Mouse (Mus musculus) kidney, adult 2 months (tissue): ENCODE measurements at regions not wholly inside any gene's neighbourhood (a gene's known extent, or its start where the extent isn't known, plus 50 kb on each side); places are given as distances from the start of the nearest gene placed in this dataset.
A peak's percentile ranks its signal among the peaks of the same experiment; 100 is the strongest.

Experiments
- DNase-seq: peaks from one replicate; pipeline ENCODE4 v3.0.0; 2021
- H3K27ac ChIP-seq: fragments of 200-500 bp; 2 replicates; pipeline ENCODE4 v1.5.1; 2012; ENCODE audit warnings: low read depth, low read length, control low read depth, inconsistent platforms; ENCODE audit not compliant: insufficient read depth
- H3K27me3 ChIP-seq: fragments of 200-500 bp; replicated peaks from 2 replicates; pipeline ENCODE4 v1.6.1; 2012; ENCODE audit warnings: mild to moderate bottlenecking, moderate library complexity, low read length, inconsistent platforms; ENCODE audit not compliant: control insufficient read depth, insufficient read depth
- H3K36me3 ChIP-seq: fragments of 200-500 bp; 2 replicates; pipeline ENCODE4 v1.6.1; 2012; ENCODE audit warnings: mild to moderate bottlenecking, moderate library complexity, low read length, inconsistent platforms; ENCODE audit not compliant: control insufficient read depth, insufficient read depth
- H3K4me1 ChIP-seq: fragments of 200-500 bp; 2 replicates; pipeline ENCODE4 v1.6.1; 2011; ENCODE audit warnings: low read length; ENCODE audit not compliant: control insufficient read depth, insufficient read depth
- H3K4me3 ChIP-seq: fragments of 200-500 bp; 2 replicates; pipeline ENCODE4 v1.5.1; 2011; ENCODE audit warnings: mild to moderate bottlenecking, low read depth, low read length, control low read depth; ENCODE audit not compliant: insufficient read depth
- CTCF ChIP-seq: fragments of 200-500 bp; conservative IDR thresholded peaks from 2 replicates; pipeline ENCODE4 v1.5.1; 2011; ENCODE audit warnings: low read depth, mild to moderate bottlenecking, control low read depth, low read length, moderate library complexity, mixed read lengths; ENCODE audit not compliant: insufficient read depth, insufficient read length
- POLR2A ChIP-seq: fragments of 200-500 bp; IDR thresholded peaks from one replicate; pipeline ENCODE4 v1.6.1; 2011; ENCODE audit warnings: low read depth, low read length, control low read depth
- WGBS: fragments of 180-500 bp; shearing (Covaris S2); methylation state at CpG from one replicate; pipeline ENCODE4 v1.1.7; 2018; 5-methylcytosine and 5-hydroxymethylcytosine counted together

DNA sequence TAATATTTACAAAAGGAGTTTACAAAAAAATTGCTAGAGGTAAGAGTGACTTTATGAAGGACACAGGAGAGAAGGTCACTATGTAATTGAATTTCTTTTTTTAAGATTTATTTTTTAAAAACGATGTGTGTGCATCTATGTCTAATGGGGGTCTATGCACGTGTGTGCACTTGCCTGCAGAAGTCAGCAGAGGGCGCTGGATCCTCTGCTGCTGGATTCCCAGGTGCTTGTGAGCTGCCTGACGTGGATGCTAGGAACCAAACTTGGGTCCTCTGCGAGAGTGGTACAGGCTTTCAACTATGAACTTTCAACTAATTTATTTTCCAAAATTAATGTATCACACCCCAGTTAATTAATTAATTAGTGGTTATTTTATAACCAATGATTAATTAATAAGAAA is 85.0 kb downstream of the Glrx3 start:
- no peak for DNase-seq
- 80% methylated on average over 5 of the region's 5 CpGs for WGBS
- Histone ChIP-seq H3K4me3 (no peak overlapping the region), H3K4me1 (no peaks in the 10 kb centered on the region), H3K36me3 (no peaks in the 10 kb centered on the region), H3K27me3 (no peaks in the 10 kb centered on the region), H3K27ac (no peak overlapping the region)
- TF ChIP-seq CTCF (no peak), POLR2A (no peak)

DNA sequence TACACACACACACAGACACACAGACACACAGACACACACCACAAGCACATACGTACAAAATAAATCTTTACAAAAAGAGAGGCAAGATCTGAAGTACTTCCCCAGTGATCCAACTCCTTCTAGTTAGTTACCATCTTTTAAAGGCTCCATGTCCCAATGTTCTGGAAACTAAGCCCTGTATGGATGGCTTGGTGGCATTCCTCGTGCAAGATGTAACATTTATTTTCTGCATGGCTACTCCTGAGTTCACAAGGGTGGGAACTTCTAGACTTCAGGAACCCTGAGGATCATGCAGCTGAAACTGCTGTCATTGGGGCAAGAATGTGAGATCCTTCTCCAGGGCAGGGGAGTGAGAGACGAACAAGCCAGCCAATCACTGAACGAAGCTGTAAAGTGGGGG is 96.1 kb downstream of the Glrx3 start:
- H3K4me3 ChIP-seq, result no peak overlapping the region
- no peak for DNase-seq
- H3K36me3 ChIP-seq, result no peaks in the 10 kb centered on the region
- no peaks in the 10 kb centered on the region for H3K4me1 ChIP-seq
- no peaks in the 10 kb centered on the region for H3K27me3 ChIP-seq
- H3K27ac ChIP-seq, result no peak overlapping the region
- 62% methylated on average over 4 of the region's 4 CpGs for WGBS
- TF ChIP-seq CTCF (no peak), POLR2A (no peak)

DNA sequence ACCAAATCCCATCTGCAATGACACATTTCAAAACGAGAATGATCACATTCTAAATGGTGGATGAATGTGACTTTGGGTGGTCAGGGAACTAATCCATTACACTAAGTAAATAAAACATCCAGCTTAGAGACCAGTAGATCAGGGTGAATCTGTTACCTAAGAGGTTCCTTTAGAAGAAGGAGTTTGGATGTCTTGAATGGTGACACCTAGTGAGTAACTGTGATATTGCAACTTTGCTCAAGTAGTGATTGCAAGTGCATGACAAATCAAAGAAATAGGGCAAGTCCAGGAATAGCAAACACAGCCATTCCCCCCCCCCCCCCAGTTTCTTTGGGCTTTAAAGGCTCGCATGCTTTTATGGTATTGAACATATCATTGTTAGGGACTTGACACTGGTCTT is 112.6 kb downstream of the Glrx3 start:
- Histone ChIP-seq H3K4me3 (no peak overlapping the region), H3K36me3 (no peaks in the 10 kb centered on the region), H3K27me3 (no peaks in the 10 kb centered on the region), H3K4me1 (peaks cover 3% of the 10 kb centered on the region; the same call in 1 of the 2 replicates), H3K27ac (no peak overlapping the region)
- DNase-seq, result peak; percentile 65
- WGBS, result 34% methylated on average over 2 of the region's 2 CpGs
- TF ChIP-seq POLR2A, result no peak
- 0 out of 2 replicates have a peak, but pooled peaks have one; percentile 12 for TF ChIP-seq CTCF

DNA sequence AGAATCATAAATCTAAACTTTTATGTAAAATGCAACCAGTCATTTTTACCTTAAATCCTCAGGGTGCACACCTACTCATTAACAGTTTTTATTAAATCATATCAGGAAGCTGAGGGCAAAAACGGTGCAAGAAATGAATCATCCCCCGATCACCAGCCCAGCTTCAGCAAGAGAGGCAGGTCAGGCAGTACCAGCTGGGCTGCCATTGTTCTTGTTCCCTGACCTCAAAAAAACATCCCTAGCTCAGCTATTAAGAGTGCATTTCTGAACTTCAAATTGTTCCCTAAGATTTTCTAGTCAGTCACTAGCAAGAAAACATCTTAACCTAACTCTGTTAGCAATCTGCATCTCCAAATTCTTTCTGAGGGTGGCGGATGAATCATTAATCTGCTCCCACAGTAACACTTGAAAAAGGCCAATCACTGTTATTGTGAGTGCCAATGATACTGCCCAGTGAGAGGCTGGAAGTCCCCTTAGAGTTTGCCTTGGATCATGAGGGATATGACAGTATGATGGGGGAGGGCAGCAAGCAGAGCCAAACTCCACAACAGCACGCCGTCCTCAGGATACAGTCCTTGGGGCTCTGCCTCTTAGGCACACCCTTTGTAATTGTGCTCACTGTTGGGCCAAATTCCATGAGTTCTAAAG is 115.3 kb downstream of the Glrx3 start:
- Histone ChIP-seq H3K27ac (peak overlapping the region; percentile 76; the same call in 1 of the 2 replicates), H3K4me3 (no peak overlapping the region), H3K4me1 (peaks cover 3% of the 10 kb centered on the region; the same call in 1 of the 2 replicates), H3K27me3 (no peaks in the 10 kb centered on the region), H3K36me3 (no peaks in the 10 kb centered on the region)
- TF ChIP-seq CTCF (no peak), POLR2A (no peak)
- WGBS, result 30% methylated on average over 5 of the region's 5 CpGs
- DNase-seq, result peak; percentile 44

DNA sequence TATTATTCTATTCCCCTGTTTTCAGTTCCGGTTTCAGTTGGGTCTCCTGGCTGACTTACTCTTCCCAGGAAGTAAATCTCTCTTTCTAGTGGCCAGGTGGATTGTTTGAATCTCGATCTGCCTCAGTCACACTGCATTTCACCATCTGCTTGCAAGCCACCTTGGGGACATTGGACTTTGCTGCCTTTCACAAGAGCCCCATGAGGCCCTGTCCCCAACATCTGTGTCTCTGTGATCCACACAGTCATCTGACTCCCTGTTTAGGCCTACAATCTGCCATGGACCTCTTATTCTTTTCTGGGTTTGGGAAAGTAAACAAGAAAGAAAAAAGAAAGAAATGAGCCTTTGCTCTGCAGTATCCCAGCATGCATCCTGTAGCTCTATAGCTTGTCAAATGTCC is 118.1 kb downstream of the Glrx3 start:
- TF ChIP-seq POLR2A (no peak), CTCF (no peak)
- H3K4me1 ChIP-seq, result peaks cover 3% of the 10 kb centered on the region; the same call in 1 of the 2 replicates
- H3K36me3 ChIP-seq, result no peaks in the 10 kb centered on the region
- H3K27ac ChIP-seq, result no peak overlapping the region
- WGBS, result 65% methylated on average over 2 of the region's 2 CpGs
- DNase-seq, result no peak
- no peak overlapping the region for H3K4me3 ChIP-seq
- no peaks in the 10 kb centered on the region for H3K27me3 ChIP-seq

DNA sequence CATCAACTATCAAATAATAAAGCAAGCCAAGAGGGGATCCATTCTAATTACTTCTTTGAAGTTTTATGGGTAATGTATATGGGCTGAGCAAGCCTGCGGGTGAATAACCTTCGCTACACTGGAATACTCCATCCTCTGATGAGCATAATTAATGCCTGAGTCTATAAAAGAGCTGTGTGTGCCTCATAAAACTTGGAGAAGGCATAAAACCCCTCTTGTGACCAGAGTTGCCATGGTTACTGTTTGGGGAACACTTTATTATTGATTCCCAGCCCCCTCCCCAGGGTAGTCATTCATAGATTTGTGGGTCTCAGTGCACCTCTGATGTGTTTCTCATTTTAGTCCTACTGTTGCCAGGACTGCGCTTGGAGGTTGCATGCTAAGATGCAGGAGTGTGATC is 120.0 kb downstream of the Glrx3 start:
- Histone ChIP-seq H3K27me3 (no peaks in the 10 kb centered on the region), H3K4me3 (no peak overlapping the region), H3K27ac (no peak overlapping the region), H3K36me3 (no peaks in the 10 kb centered on the region), H3K4me1 (peaks cover 3% of the 10 kb centered on the region; the same call in 1 of the 2 replicates)
- TF ChIP-seq POLR2A (no peak), CTCF (no peak)
- no peak for DNase-seq
- WGBS, result 77% methylated on average over 3 of the region's 3 CpGs

DNA sequence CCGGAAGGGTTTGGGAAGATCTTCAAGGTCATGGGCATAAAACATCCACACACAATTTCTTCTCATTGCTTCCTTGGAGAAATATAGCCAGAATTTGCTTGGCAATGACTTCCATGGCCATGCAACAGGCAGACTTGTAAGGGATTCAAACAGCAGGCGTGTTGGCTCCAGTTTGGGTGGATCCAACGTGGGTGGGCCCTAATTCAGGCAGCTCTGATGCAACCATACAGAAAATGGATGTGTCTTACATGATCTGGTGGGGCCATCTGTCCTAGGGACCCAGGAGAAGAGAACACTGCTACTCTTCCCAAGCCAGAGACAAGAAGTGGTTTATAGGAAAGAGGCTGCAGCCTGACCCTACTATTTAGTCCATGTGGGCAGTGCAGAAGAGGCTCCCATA is 121.5 kb downstream of the Glrx3 start:
- H3K36me3 ChIP-seq, result no peaks in the 10 kb centered on the region
- no peaks in the 10 kb centered on the region for H3K4me1 ChIP-seq
- H3K27ac ChIP-seq, result no peak overlapping the region
- H3K27me3 ChIP-seq, result no peaks in the 10 kb centered on the region
- TF ChIP-seq CTCF (no peak), POLR2A (no peak)
- WGBS, result 82% methylated on average over 3 of the region's 3 CpGs
- DNase-seq, result no peak
- H3K4me3 ChIP-seq, result no peak overlapping the region

DNA sequence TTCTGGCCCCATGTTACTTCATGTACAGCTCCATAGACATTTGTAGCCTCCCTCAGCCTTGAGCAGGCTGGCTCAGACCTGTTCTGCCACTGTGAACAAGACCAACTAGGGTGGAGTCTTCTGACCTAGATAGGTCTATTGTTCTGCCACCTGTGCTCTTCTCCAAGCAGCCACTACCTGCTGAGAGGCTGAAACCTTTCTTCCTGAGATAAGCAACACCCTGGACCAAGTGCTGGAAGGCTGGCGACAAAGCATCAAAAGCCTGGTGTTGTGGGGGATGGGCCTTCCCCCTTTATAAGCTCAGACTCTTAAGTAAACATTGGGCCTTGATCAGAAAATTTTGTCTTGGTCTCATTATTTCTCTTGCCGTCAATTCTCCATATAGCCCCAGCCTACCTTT is 132.8 kb downstream of the Glrx3 start:
- 99% methylated on average over 2 of the region's 2 CpGs for WGBS
- TF ChIP-seq POLR2A (no peak), CTCF (no peak)

More for the DNA sequence above, 132.8 kb downstream of the Glrx3 start:
- DNase-seq, result no peak
- no peaks in the 10 kb centered on the region for H3K4me1 ChIP-seq
- H3K27ac ChIP-seq, result no peak overlapping the region
- no peaks in the 10 kb centered on the region for H3K27me3 ChIP-seq
- no peak overlapping the region for H3K4me3 ChIP-seq
- H3K36me3 ChIP-seq, result no peaks in the 10 kb centered on the region
